Mouse (Mus musculus) liver, postnatal 0 days (tissue): Measurements from ENCODE around the gene Cfap43. TPM values are rescaled to one million over a fixed set of nuclear protein-coding genes. Genes with fewer than 3 reads are reported as not detected.
A peak's percentile ranks its signal among the peaks of the same experiment; 100 is the strongest.

Source experiments
- ATAC-seq: fragments of 200-750 bp; cut with Nextera tagmentation; 2 replicates; pipeline ENCODE4 v1.8.0; 2017; ENCODE audit warnings: mild to moderate bottlenecking, moderate library complexity
- DNase-seq: peaks from one replicate; pipeline ENCODE4 v3.0.0-alpha.2; 2016
- H3K27ac ChIP-seq: fragments of 300-500 bp; sonication (generic); 2 replicates; pipeline ENCODE4 v1.5.1; 2014; ENCODE audit warnings: antibody characterized with exemption, moderate library complexity, mild to moderate bottlenecking, low read depth
- H3K27me3 ChIP-seq: fragments of 300-500 bp; sonication (generic); 2 replicates; pipeline ENCODE4 v1.6.1; 2014; ENCODE audit warnings: low read length, control low read depth, mixed read lengths; ENCODE audit not compliant: insufficient read depth
- H3K36me3 ChIP-seq: fragments of 300-500 bp; sonication (generic); replicated peaks from 2 replicates; pipeline ENCODE4 v1.6.1; 2014; ENCODE audit warnings: mild to moderate bottlenecking, control low read depth, low read length, moderate library complexity, mixed read lengths; ENCODE audit not compliant: insufficient read depth
- H3K4me1 ChIP-seq: fragments of 300-500 bp; sonication (generic); 2 replicates; pipeline ENCODE4 v1.6.1; 2014; ENCODE audit warnings: antibody characterized with exemption, mild to moderate bottlenecking, control low read depth; ENCODE audit not compliant: insufficient read depth
- H3K4me2 ChIP-seq: fragments of 300-500 bp; sonication (generic); 2 replicates; pipeline ENCODE4 v1.6.1; 2014; ENCODE audit warnings: low read depth, mild to moderate bottlenecking, low read length, moderate library complexity, mixed read lengths
- H3K4me3 ChIP-seq: fragments of 300-500 bp; sonication (generic); 2 replicates; pipeline ENCODE4 v1.5.1; 2014; ENCODE audit warnings: low read depth, low read length
- H3K9ac ChIP-seq: fragments of 300-500 bp; sonication (generic); replicated peaks from 2 replicates; pipeline ENCODE4 v1.6.1; 2014; ENCODE audit warnings: mild to moderate bottlenecking, moderate library complexity
- H3K9me3 ChIP-seq: fragments of 300-500 bp; sonication (generic); 2 replicates; pipeline ENCODE4 v1.6.1; 2016; ENCODE audit warnings: mild to moderate bottlenecking, control low read depth, low read length, mixed read lengths
- CTCF ChIP-seq: sonication (generic); IDR thresholded peaks from 2 replicates; pipeline ENCODE4 v1.5.1; 2016; ENCODE audit warnings: antibody characterized with exemption, low read depth
- EP300 ChIP-seq: IDR thresholded peaks from 2 replicates; pipeline ENCODE4 v1.6.1; 2016; ENCODE audit warnings: antibody characterized with exemption, low read depth, mild to moderate bottlenecking
- WGBS: fragments of 180-500 bp; shearing (Covaris S2); extraction: QIAGEN DNeasy Blood & Tissue Kit; methylation state at CpG from one replicate; pipeline ENCODE4 v1.1.7; 2014; ENCODE audit not compliant: insufficient replicate concordance; 5-methylcytosine and 5-hydroxymethylcytosine counted together
- polyA plus RNA-seq: library from polyadenylated mRNA; unstranded; fragments of >200 nt; fragmentation: Nextera tagmentation; extraction: Ambion mirVana; gene quantifications from 2 replicates; pipeline ENCODE4 v1.2.1, GENCODE M21; 2015

Gene Cfap43
- polyA plus RNA-seq, 1 experiment from 2014 or later, result 0.05 TPM

- 74% methylated on average over 5 of the region's 5 CpGs for WGBS
- Histone ChIP-seq H3K4me3 (no peak overlapping the region), H3K27ac (no peak overlapping the region), H3K27me3 (no peaks in the 10 kb centered on the region), H3K4me2 (no peak overlapping the region), H3K9me3 (no peaks in the 10 kb centered on the region), H3K4me1 (no peaks in the 10 kb centered on the region), H3K9ac (no peak overlapping the region), H3K36me3 (no peaks in the 10 kb centered on the region)
- TF ChIP-seq EP300, result no peak
- no peak for TF ChIP-seq CTCF
- DNase-seq, result no peak
- no peak for ATAC-seq
Measured at GRCm38 (mm10) chr19:47814721-47815120, 104.4 kb downstream of the Cfap43 start.

GRCm38 (mm10) chr19:47812091-47812490 lies 107.0 kb downstream of the Cfap43 start:
- Histone ChIP-seq H3K4me1 (no peaks in the 10 kb centered on the region), H3K9me3 (no peaks in the 10 kb centered on the region), H3K4me3 (no peak overlapping the region), H3K9ac (no peak overlapping the region), H3K4me2 (no peak overlapping the region), H3K27ac (no peak overlapping the region), H3K36me3 (no peaks in the 10 kb centered on the region), H3K27me3 (no peaks in the 10 kb centered on the region)
- WGBS, result 72% methylated on average over 10 of the region's 10 CpGs
- ATAC-seq, result no peak
- DNase-seq, result no peak
- no peak for TF ChIP-seq EP300
- TF ChIP-seq CTCF, result no peak

- Histone ChIP-seq H3K36me3 (no peaks in the 10 kb centered on the region), H3K9me3 (no peaks in the 10 kb centered on the region), H3K4me1 (no peaks in the 10 kb centered on the region), H3K4me3 (no peak overlapping the region), H3K27me3 (no peaks in the 10 kb centered on the region), H3K4me2 (no peak overlapping the region), H3K27ac (no peak overlapping the region), H3K9ac (no peak overlapping the region)
- TF ChIP-seq EP300 (no peak), CTCF (no peak)
- 68% methylated on average over 10 of the region's 10 CpGs for WGBS
- no peak for ATAC-seq
- DNase-seq, result no peak
Measured at GRCm38 (mm10) chr19:47798583-47798982, 120.5 kb downstream of the Cfap43 start.

GRCm38 (mm10) chr19:47796699-47797098 lies 122.4 kb downstream of the Cfap43 start:
- Histone ChIP-seq H3K4me2 (no peak overlapping the region), H3K4me1 (no peaks in the 10 kb centered on the region), H3K27me3 (no peaks in the 10 kb centered on the region), H3K36me3 (no peaks in the 10 kb centered on the region), H3K27ac (no peak overlapping the region), H3K9me3 (no peaks in the 10 kb centered on the region), H3K9ac (no peak overlapping the region), H3K4me3 (no peak overlapping the region)
- TF ChIP-seq EP300 (no peak), CTCF (no peak)
- 76% methylated on average over 7 of the region's 7 CpGs for WGBS
- DNase-seq, result no peak
- no peak for ATAC-seq

GRCm38 (mm10) chr19:47795009-47795728 lies 123.9 kb downstream of the Cfap43 start:
- ATAC-seq, result no peak
- H3K4me3 ChIP-seq, result no peak overlapping the region
- TF ChIP-seq EP300, result no peak
- peak; percentile 83 for TF ChIP-seq CTCF
- no peaks in the 10 kb centered on the region for H3K4me1 ChIP-seq
- DNase-seq, result peak; percentile 71
- WGBS, result 51% methylated on average over 15 of the region's 15 CpGs
- H3K27me3 ChIP-seq, result no peaks in the 10 kb centered on the region
- H3K4me2 ChIP-seq, result no peak overlapping the region
- H3K9ac ChIP-seq, result no peak overlapping the region
- H3K36me3 ChIP-seq, result no peaks in the 10 kb centered on the region
- H3K9me3 ChIP-seq, result no peaks in the 10 kb centered on the region
- no peak overlapping the region for H3K27ac ChIP-seq

GRCm38 (mm10) chr19:47794331-47794730 lies 124.8 kb downstream of the Cfap43 start:
- H3K36me3 ChIP-seq, result no peaks in the 10 kb centered on the region
- 24% methylated on average over 4 of the region's 5 CpGs for WGBS
- H3K4me3 ChIP-seq, result no peak overlapping the region
- DNase-seq (no peak), ATAC-seq (no peak)
- no peaks in the 10 kb centered on the region for H3K9me3 ChIP-seq
- no peak overlapping the region for H3K9ac ChIP-seq
- no peak overlapping the region for H3K4me2 ChIP-seq
- no peaks in the 10 kb centered on the region for H3K4me1 ChIP-seq
- no peak overlapping the region for H3K27ac ChIP-seq
- H3K27me3 ChIP-seq, result no peaks in the 10 kb centered on the region
- no peak for TF ChIP-seq CTCF
- TF ChIP-seq EP300, result no peak
